Mouse (Mus musculus) hindbrain, embryonic 11.5 days (tissue): ENCODE measurements around the gene Rad51d. TPM values are rescaled to one million over a fixed set of nuclear protein-coding genes. Genes with fewer than 3 reads are reported as not detected.
A peak's percentile ranks its signal among the peaks of the same experiment; 100 is the strongest.

ENCODE experiments used
- ATAC-seq: fragments of 200-750 bp; cut with Nextera tagmentation; 2 replicates; pipeline ENCODE4 v1.8.0; 2017; ENCODE audit warnings: mild to moderate bottlenecking, moderate TSS enrichment, moderate library complexity; ENCODE audit not compliant: low FRiP score
- DNase-seq: peaks from one replicate; pipeline ENCODE4 v3.0.0-alpha.2; 2015; ENCODE audit warnings: low spot score
- H3K27ac ChIP-seq: fragments of 300-500 bp; sonication (generic); 2 replicates; pipeline ENCODE4 v1.5.1; 2014; ENCODE audit warnings: mild to moderate bottlenecking, low read depth, low read length
- H3K27me3 ChIP-seq: fragments of 300-500 bp; sonication (generic); 2 replicates; pipeline ENCODE4 v1.6.1; 2014; ENCODE audit warnings: mild to moderate bottlenecking, low read length, moderate library complexity, mixed read lengths; ENCODE audit not compliant: control insufficient read depth, insufficient read depth
- H3K36me3 ChIP-seq: fragments of 300-500 bp; sonication (generic); 2 replicates; pipeline ENCODE4 v1.6.1; 2014; ENCODE audit warnings: mild to moderate bottlenecking, low read length, moderate library complexity, mixed read lengths; ENCODE audit not compliant: control insufficient read depth, insufficient read depth
- H3K4me1 ChIP-seq: fragments of 300-500 bp; sonication (generic); replicated peaks from 2 replicates; pipeline ENCODE4 v1.6.1; 2014; ENCODE audit warnings: low read length, mixed read lengths; ENCODE audit not compliant: control insufficient read depth, insufficient read depth
- H3K4me2 ChIP-seq: fragments of 300-500 bp; sonication (generic); replicated peaks from 2 replicates; pipeline ENCODE4 v1.6.1; 2014; ENCODE audit warnings: mild to moderate bottlenecking, low read depth, low read length
- H3K4me3 ChIP-seq: fragments of 300-500 bp; sonication (generic); 2 replicates; pipeline ENCODE4 v1.5.1; 2014; ENCODE audit warnings: low read depth, low read length
- H3K9ac ChIP-seq: fragments of 300-500 bp; sonication (generic); 2 replicates; pipeline ENCODE4 v1.6.1; 2014; ENCODE audit warnings: low read depth, low read length
- H3K9me3 ChIP-seq: fragments of 300-500 bp; sonication (generic); 2 replicates; pipeline ENCODE4 v1.6.1; 2016; ENCODE audit warnings: low read length; ENCODE audit not compliant: control insufficient read depth
- WGBS: fragments of 180-500 bp; shearing (Covaris S2); extraction: QIAGEN DNeasy Blood & Tissue Kit; methylation state at CpG from one replicate; pipeline ENCODE4 v1.1.7; 2014; 5-methylcytosine and 5-hydroxymethylcytosine counted together
- polyA plus RNA-seq: library from polyadenylated mRNA; unstranded; fragments of >200 nt; fragmentation: Nextera tagmentation; extraction: Ambion mirVana; gene quantifications from 2 replicates; pipeline ENCODE4 v1.2.1, GENCODE M21; 2014

Gene Rad51d
- polyA plus RNA-seq, 1 experiment from 2014 or later, result 14.6 TPM

GRCm38 (mm10) chr11:82855327-82855973, 35.0 kb downstream of the Rad51d start:
- no peaks in the 10 kb centered on the region for H3K4me1 ChIP-seq
- ATAC-seq (no peak), DNase-seq (no peak)
- no peaks in the 10 kb centered on the region for H3K36me3 ChIP-seq
- H3K4me2 ChIP-seq, result no peak overlapping the region
- 82% methylated on average over 9 of the region's 9 CpGs for WGBS
- H3K9me3 ChIP-seq, result no peaks in the 10 kb centered on the region
- no peaks in the 10 kb centered on the region for H3K27me3 ChIP-seq
- no peak overlapping the region for H3K27ac ChIP-seq
- no peak overlapping the region for H3K9ac ChIP-seq
- H3K4me3 ChIP-seq, result no peak overlapping the region

- DNase-seq (no peak), ATAC-seq (no peak)
- H3K27me3 ChIP-seq, result no peaks in the 10 kb centered on the region
- no peaks in the 10 kb centered on the region for H3K36me3 ChIP-seq
- no peak overlapping the region for H3K27ac ChIP-seq
- no peak overlapping the region for H3K9ac ChIP-seq
- H3K4me1 ChIP-seq, result no peaks in the 10 kb centered on the region
- no peak overlapping the region for H3K4me3 ChIP-seq
- WGBS, result 86% methylated on average over 6 of the region's 6 CpGs
- no peak overlapping the region for H3K4me2 ChIP-seq
- H3K9me3 ChIP-seq, result no peaks in the 10 kb centered on the region
Observed at GRCm38 (mm10) chr11:82854111-82854510, 36.3 kb downstream of the Rad51d start.

- Histone ChIP-seq H3K4me2 (no peak overlapping the region), H3K4me1 (no peaks in the 10 kb centered on the region), H3K4me3 (no peak overlapping the region), H3K36me3 (no peaks in the 10 kb centered on the region), H3K9me3 (no peaks in the 10 kb centered on the region), H3K9ac (no peak overlapping the region), H3K27me3 (no peaks in the 10 kb centered on the region), H3K27ac (no peak overlapping the region)
- DNase-seq, result no peak
- 88% methylated on average over 7 of the region's 7 CpGs for WGBS
- no peak for ATAC-seq
Observed at GRCm38 (mm10) chr11:82852958-82853357, 37.5 kb downstream of the Rad51d start.

- Histone ChIP-seq H3K9me3 (no peaks in the 10 kb centered on the region), H3K9ac (no peak overlapping the region), H3K4me1 (no peaks in the 10 kb centered on the region), H3K4me2 (no peak overlapping the region), H3K36me3 (no peaks in the 10 kb centered on the region), H3K27me3 (no peaks in the 10 kb centered on the region), H3K27ac (no peak overlapping the region), H3K4me3 (no peak overlapping the region)
- DNase-seq (no peak), ATAC-seq (no peak)
- 84% methylated on average over 10 of the region's 10 CpGs for WGBS
Observed at GRCm38 (mm10) chr11:82852540-82852939, 37.9 kb downstream of the Rad51d start.

GRCm38 (mm10) chr11:82852115-82852514, 38.3 kb downstream of the Rad51d start:
- WGBS, result 83% methylated on average over 11 of the region's 11 CpGs

GRCm38 (mm10) chr11:82850259-82850658, 40.2 kb downstream of the Rad51d start:
- no peak for ATAC-seq
- H3K36me3 ChIP-seq, result no peaks in the 10 kb centered on the region
- WGBS, result 66% methylated on average over 5 of the region's 5 CpGs
- H3K27ac ChIP-seq, result peak overlapping the region; percentile 39; the same call in 1 of the 2 replicates
- H3K27me3 ChIP-seq, result no peaks in the 10 kb centered on the region
- no peaks in the 10 kb centered on the region; the same call in 1 of the 2 replicates for H3K4me1 ChIP-seq
- DNase-seq, result no peak
- no peak overlapping the region for H3K9ac ChIP-seq
- H3K9me3 ChIP-seq, result no peaks in the 10 kb centered on the region
- no peak overlapping the region for H3K4me3 ChIP-seq
- no peak overlapping the region for H3K4me2 ChIP-seq

More at GRCm38 (mm10) chr11:82852115-82852514, 38.3 kb downstream of the Rad51d start:
- Histone ChIP-seq H3K4me2 (no peak overlapping the region), H3K36me3 (no peaks in the 10 kb centered on the region), H3K27ac (no peak overlapping the region), H3K4me3 (no peak overlapping the region), H3K9ac (no peak overlapping the region), H3K27me3 (no peaks in the 10 kb centered on the region), H3K4me1 (no peaks in the 10 kb centered on the region), H3K9me3 (no peaks in the 10 kb centered on the region)
- no peak for DNase-seq
- no peak for ATAC-seq

GRCm38 (mm10) chr11:82847571-82848000, 42.8 kb downstream of the Rad51d start:
- H3K4me2 ChIP-seq, result no peak overlapping the region
- no peaks in the 10 kb centered on the region for H3K36me3 ChIP-seq
- H3K4me3 ChIP-seq, result no peak overlapping the region
- no peak for ATAC-seq
- 36% methylated on average over 6 of the region's 6 CpGs for WGBS
- H3K4me1 ChIP-seq, result no peaks in the 10 kb centered on the region; the same call in 1 of the 2 replicates
- H3K9ac ChIP-seq, result no peak overlapping the region
- H3K9me3 ChIP-seq, result no peaks in the 10 kb centered on the region
- H3K27me3 ChIP-seq, result no peaks in the 10 kb centered on the region
- DNase-seq, result no peak
- no peak overlapping the region for H3K27ac ChIP-seq

- Histone ChIP-seq H3K4me3 (no peak overlapping the region), H3K27ac (no peak overlapping the region), H3K4me1 (no peaks in the 10 kb centered on the region; the same call in 1 of the 2 replicates), H3K9me3 (no peaks in the 10 kb centered on the region), H3K9ac (no peak overlapping the region), H3K36me3 (no peaks in the 10 kb centered on the region), H3K27me3 (no peaks in the 10 kb centered on the region), H3K4me2 (no peak overlapping the region)
- WGBS, result 66% methylated on average over 3 of the region's 3 CpGs
- no peak for ATAC-seq
- no peak for DNase-seq
Observed at GRCm38 (mm10) chr11:82846938-82847337, 43.5 kb downstream of the Rad51d start.

- DNase-seq, result no peak
- Histone ChIP-seq H3K9me3 (no peaks in the 10 kb centered on the region), H3K27me3 (no peaks in the 10 kb centered on the region), H3K9ac (peak overlapping the region; percentile 50), H3K36me3 (no peaks in the 10 kb centered on the region), H3K4me1 (no peaks in the 10 kb centered on the region; the same call in 1 of the 2 replicates), H3K4me2 (peak overlapping the region; percentile 36; the same call in 1 of the 2 replicates), H3K27ac (no peak overlapping the region), H3K4me3 (no peak overlapping the region)
- ATAC-seq, result no peak
- WGBS, result 33% methylated on average over 4 of the region's 4 CpGs
Observed at GRCm38 (mm10) chr11:82846079-82846436, 44.4 kb downstream of the Rad51d start.
